Mouse (Mus musculus): Measurements from ENCODE around the gene Pcsk6. TPM values are rescaled to one million over a fixed set of nuclear protein-coding genes. Genes with fewer than 3 reads are reported as not detected.
"Not testable (repeated sequence)": the region's sequence is repeated elsewhere in the genome, so short reads cannot be mapped to it uniquely, and the experiment has no call there.

The Pcsk6 gene
- polyA plus RNA-seq, 1 experiment from 2014 or later = 0.87 TPM

DNA sequence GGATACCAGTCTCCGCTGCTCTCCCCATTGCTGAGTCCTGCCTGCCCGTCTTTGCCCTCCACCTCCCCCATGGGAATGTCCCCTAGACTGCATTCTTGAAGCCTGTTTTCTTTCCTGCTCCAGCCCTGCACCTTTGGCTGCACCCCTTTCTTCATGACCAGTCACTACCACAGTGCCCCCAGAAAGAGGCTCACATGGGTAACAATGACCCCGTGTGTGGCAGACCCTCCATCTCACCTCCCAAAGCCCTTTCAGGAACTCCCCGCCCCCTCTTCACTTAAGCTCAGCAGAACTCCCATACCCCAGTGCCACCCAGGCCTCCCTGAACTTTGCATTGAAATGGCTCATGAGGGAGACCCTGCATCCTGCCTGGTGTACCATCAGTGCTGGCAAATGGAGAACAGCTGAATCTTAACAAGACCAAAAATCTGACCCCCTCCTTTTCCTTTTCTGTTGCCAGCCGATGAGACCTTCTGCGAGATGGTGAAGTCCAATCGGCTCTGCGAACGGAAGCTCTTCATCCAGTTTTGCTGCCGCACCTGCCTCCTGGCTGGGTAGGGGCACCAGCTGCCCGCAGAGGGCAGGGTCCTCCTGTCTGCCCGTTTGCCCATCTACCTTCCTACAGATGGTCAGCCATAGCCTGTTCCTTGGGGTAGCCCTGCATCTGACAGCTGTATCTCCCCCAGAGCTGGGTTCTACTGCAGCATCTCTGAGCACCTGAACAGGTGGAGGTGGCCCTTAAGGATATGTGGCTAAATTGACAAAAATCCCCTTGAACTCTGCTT is 187.1 kb downstream of the Pcsk6 start:
- no peaks in the 10 kb centered on the region for H3K4me1 ChIP-seq
- H3K9me3 ChIP-seq (replicated peaks) = no peaks in the 10 kb centered on the region
- peaks cover 34% of the 10 kb centered on the region for H3K27me3 ChIP-seq (replicated peaks)
- no peak overlapping the region for H3K4me3 ChIP-seq
- WGBS (ENCODE audit: insufficient replicate concordance) = 66% methylated on average over 12 of the region's 12 CpGs
- H3K36me3 ChIP-seq = no peaks in the 10 kb centered on the region
- H3K27ac ChIP-seq = no peak overlapping the region
- H3K9ac ChIP-seq = no peak overlapping the region
- no peak overlapping the region for H3K4me2 ChIP-seq
- ATAC-seq = no peak

DNA sequence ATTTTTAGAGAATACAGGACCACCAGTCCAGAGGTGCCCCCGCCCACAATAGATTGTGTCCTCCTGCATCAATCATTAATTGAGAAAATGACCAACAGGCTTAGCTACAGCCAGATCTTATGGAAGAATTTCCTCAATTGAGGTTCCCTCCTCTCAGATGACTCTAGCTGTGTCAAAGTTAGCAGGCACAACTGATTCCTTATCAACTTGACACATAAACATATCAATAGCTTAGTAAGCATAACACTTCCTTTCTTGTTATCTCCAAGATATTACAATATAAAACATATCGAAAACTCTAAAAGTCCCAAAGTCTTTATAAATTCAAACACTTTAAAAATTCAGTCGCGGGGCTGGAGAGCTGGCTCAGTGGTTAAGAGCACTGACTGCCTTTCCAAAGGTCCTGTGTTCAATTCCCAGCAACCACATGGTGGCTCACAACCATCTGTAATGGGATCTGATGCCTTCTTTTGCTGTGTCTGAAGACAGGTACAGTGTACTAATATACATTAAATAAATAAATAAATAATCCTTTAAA is 192.5 kb downstream of the Pcsk6 start:
- Histone ChIP-seq H3K4me2 (no peak overlapping the region), H3K36me3 (no peaks in the 10 kb centered on the region), H3K27ac (no peak overlapping the region), H3K4me1 (no peaks in the 10 kb centered on the region), H3K9me3 (replicated peaks) (no peaks in the 10 kb centered on the region), H3K27me3 (replicated peaks) (peaks cover 13% of the 10 kb centered on the region; the same call in 1 of the 2 replicates), H3K4me3 (no peak overlapping the region), H3K9ac (no peak overlapping the region)
- WGBS (ENCODE audit: insufficient replicate concordance) = 57% methylated on average over 4 of the region's 4 CpGs
- no peak for ATAC-seq

- not testable (repeated sequence) for H3K36me3 ChIP-seq; H3K4me3 ChIP-seq; H3K4me2 ChIP-seq; ATAC-seq; H3K9me3 ChIP-seq (replicated peaks); H3K9ac ChIP-seq; H3K27ac ChIP-seq; H3K4me1 ChIP-seq; H3K27me3 ChIP-seq (replicated peaks)
- WGBS (ENCODE audit: insufficient replicate concordance) = 8% methylated on average over 2 of the region's 2 CpGs
These were observed 193.8 kb downstream of the Pcsk6 start for GRCm38 (mm10) chr7:66055356-66055755.

GRCm38 (mm10) chr7:66058703-66059102 is 197.2 kb downstream of the Pcsk6 start, which contains the start of gene Snrpa1:
TSS of gene Snrpa1 (plus strand) at chr7:66059003.
- Histone ChIP-seq H3K27me3 (replicated peaks) (peaks cover 8% of the 10 kb centered on the region; the same call in 1 of the 2 replicates), H3K4me2 (peak within 1 kb of the TSS; percentile 84), H3K4me3 (peak within 1 kb of the TSS; percentile 95), H3K36me3 (peaks cover 20% of the 10 kb centered on the region), H3K9me3 (replicated peaks) (no peaks in the 10 kb centered on the region), H3K4me1 (peaks cover 26% of the 10 kb centered on the region), H3K9ac (peak within 1 kb of the TSS; percentile 91), H3K27ac (peak within 1 kb of the TSS; percentile 83)
- WGBS (ENCODE audit: insufficient replicate concordance) = 70% methylated on average over 1 of the region's 1 CpGs
- ATAC-seq = no peak

DNA sequence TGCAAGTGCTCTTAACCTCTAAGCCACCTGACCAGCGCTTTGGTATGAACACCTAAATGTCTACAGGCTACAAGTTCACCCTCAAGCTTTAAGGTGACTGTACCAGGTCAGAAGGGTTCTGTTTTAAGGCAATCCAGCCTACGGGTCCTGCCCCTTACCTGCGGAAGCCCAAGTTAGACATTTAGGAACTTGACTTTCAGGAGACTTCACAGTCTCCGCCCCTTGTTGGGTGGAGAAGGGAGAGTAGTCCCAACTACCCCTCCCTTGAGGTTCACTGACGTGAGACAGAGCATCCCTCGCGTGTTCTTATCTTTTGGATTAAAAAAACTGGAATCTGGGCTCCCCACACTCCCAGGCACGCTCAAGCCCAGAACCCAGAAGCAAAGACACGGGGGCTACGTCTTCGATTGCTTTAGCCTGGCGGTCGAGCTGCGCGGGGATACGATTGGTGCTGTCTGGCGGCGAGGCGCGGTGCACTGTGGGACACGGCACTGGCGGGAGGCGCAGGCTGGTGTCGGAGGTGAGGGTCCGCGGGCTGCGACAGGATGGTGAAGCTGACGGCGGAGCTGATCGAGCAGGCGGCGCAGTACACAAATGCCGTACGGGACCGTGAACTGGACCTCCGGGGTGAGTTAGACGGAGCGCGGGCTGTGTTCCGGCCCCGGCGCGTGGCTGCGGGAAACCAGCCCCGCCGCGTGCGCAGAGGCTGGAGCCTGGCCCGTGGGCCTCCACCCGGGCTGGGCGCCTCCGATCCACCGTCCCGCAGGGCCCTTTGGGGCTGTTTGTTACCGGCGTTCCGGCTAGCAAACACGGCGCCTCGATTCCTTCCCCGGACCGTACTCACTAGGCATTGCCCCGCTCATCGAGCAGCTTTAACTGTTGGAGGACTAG is 198.8 kb downstream of the Pcsk6 start:
- Histone ChIP-seq H3K36me3 (peaks cover 35% of the 10 kb centered on the region), H3K9ac (peak overlapping the region; percentile 91), H3K4me1 (peaks cover 26% of the 10 kb centered on the region), H3K27ac (peak overlapping the region; percentile 83), H3K4me3 (peak overlapping the region; percentile 95), H3K27me3 (replicated peaks) (peaks cover 8% of the 10 kb centered on the region; the same call in 1 of the 2 replicates), H3K4me2 (peak overlapping the region; percentile 84), H3K9me3 (replicated peaks) (no peaks in the 10 kb centered on the region)
- 2% methylated on average over 63 of the region's 64 CpGs for WGBS (ENCODE audit: insufficient replicate concordance)
- ATAC-seq = peak; percentile 91

DNA sequence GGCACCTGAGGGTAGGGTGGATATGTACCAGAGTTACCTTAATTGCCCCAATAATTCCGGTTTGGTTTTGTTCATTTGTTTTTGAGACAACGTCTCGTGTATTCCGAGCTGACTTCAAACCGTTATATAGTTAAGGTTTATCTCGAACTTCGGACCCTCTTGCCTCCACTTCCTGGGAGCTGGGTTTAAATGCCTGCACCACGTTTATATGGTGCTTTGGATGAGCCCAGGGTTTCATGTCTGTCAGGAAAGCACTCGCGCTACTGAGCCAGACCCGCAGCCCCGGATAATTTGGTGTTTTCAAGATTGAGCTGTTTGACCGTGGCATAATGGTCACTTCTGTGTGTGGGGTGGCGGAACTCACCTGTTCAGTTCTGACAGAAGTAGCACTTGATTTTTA is 199.5 kb downstream of the Pcsk6 start:
- WGBS (ENCODE audit: insufficient replicate concordance) = 1% methylated on average over 14 of the region's 14 CpGs
- H3K27me3 ChIP-seq (replicated peaks) = peaks cover 8% of the 10 kb centered on the region; the same call in 1 of the 2 replicates
- ATAC-seq = no peak
- peak overlapping the region; percentile 91 for H3K9ac ChIP-seq
- H3K4me3 ChIP-seq = peak overlapping the region; percentile 95
- peaks cover 41% of the 10 kb centered on the region for H3K36me3 ChIP-seq
- peak overlapping the region; percentile 83; the same call in 1 of the 2 replicates for H3K27ac ChIP-seq
- no peaks in the 10 kb centered on the region for H3K9me3 ChIP-seq (replicated peaks)
- peak overlapping the region; percentile 84 for H3K4me2 ChIP-seq
- peaks cover 30% of the 10 kb centered on the region for H3K4me1 ChIP-seq

DNA sequence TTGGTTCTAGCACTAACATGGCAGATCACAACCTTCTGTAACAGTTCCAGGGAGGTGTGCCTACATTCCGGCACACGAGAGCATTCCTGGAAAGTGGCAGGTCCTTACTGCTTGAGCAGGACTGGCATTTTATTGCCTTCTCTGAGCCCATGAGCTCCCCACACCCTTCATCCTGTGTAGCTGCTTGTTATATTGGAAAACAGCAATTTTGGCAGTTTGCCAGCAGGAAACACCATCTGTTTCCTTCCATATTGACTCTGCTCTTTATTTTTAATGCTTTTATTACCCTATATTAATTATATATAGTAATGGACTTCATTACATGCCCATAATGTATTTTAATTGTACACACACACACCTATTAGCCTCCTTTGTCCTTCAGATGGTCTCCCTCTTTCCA is 214.9 kb downstream of the Pcsk6 start:
- no peak for ATAC-seq
- peaks cover 66% of the 10 kb centered on the region for H3K36me3 ChIP-seq
- H3K27me3 ChIP-seq (replicated peaks) = no peaks in the 10 kb centered on the region
- no peak overlapping the region for H3K9ac ChIP-seq
- H3K4me3 ChIP-seq = no peak overlapping the region
- no peak overlapping the region for H3K27ac ChIP-seq
- no peaks in the 10 kb centered on the region for H3K9me3 ChIP-seq (replicated peaks)
- H3K4me2 ChIP-seq = no peak overlapping the region
- peaks cover 25% of the 10 kb centered on the region for H3K4me1 ChIP-seq
- 86% methylated on average over 2 of the region's 2 CpGs for WGBS (ENCODE audit: insufficient replicate concordance)

- WGBS (ENCODE audit: insufficient replicate concordance) = under 1% methylated on average over 65 of the region's 65 CpGs
- H3K4me1 ChIP-seq = peaks cover 29% of the 10 kb centered on the region
- peak within 1 kb of the TSS; percentile 81 for H3K27ac ChIP-seq
These were observed 218.1 kb downstream of the Pcsk6 start, which contains the start of gene Selenos for GRCm38 (mm10) chr7:66079364-66080230. TSS of gene Selenos (plus strand) at chr7:66079649.

DNA sequence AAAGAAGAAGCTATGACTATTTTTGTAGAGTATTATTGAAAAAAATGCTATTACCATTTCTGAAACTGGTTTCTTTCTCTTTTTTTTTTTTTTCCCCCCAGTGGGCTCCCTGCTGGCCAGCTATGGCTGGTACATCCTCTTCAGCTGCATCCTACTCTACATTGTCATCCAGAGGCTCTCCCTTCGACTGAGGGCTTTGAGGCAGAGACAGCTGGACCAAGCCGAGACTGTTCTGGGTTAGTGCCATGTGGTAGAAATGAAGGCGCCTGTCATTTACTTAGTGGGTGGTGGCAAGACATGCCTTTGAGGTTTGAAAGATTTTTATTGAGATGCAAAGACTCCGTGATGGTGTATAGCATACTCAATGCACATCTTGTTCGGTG is 218.7 kb downstream of the Pcsk6 start:
- Histone ChIP-seq H3K4me3 (peak overlapping the region; percentile 82), H3K27ac (0 out of 2 replicates have a peak overlapping the region, but pooled peaks have one; percentile 81), H3K4me1 (peaks cover 29% of the 10 kb centered on the region), H3K4me2 (peak overlapping the region; percentile 97), H3K36me3 (peaks cover 64% of the 10 kb centered on the region), H3K27me3 (replicated peaks) (no peaks in the 10 kb centered on the region), H3K9me3 (replicated peaks) (no peaks in the 10 kb centered on the region), H3K9ac (peak overlapping the region; percentile 77)
- ATAC-seq = no peak
- 37% methylated on average over 5 of the region's 5 CpGs for WGBS (ENCODE audit: insufficient replicate concordance)

More at GRCm38 (mm10) chr7:66079364-66080230, 218.1 kb downstream of the Pcsk6 start, which contains the start of gene Selenos:
- ATAC-seq = peak; percentile 100
- Histone ChIP-seq H3K4me3 (peak within 1 kb of the TSS; percentile 82), H3K9me3 (replicated peaks) (no peaks in the 10 kb centered on the region), H3K4me2 (peak within 1 kb of the TSS; percentile 97), H3K9ac (peak within 1 kb of the TSS; percentile 77), H3K36me3 (peaks cover 65% of the 10 kb centered on the region), H3K27me3 (replicated peaks) (no peaks in the 10 kb centered on the region)

DNA sequence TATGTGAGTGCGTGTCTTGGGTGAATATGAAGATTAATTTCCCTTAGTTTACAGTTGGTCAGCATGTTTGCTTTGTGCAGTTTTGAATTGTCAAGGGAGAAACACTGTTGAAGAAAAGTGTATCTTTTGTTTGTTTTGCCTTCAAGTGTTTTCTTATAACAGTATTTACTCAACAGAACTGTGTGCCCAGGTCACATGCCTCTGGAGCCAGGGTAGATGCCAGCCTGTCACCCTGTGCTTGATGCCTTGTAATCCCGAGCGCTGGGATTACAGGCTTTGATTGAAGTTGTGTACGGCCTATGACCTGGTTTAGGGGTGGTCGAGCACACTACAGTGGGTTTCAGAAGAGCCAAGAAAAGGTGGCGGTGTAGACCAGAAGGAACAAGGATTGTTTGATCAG is 222.2 kb downstream of the Pcsk6 start:
- H3K9ac ChIP-seq = no peak overlapping the region
- H3K27me3 ChIP-seq (replicated peaks) = no peaks in the 10 kb centered on the region
- ATAC-seq = no peak
- no peak overlapping the region for H3K27ac ChIP-seq
- H3K4me1 ChIP-seq = peaks cover 27% of the 10 kb centered on the region
- WGBS (ENCODE audit: insufficient replicate concordance) = 87% methylated on average over 6 of the region's 6 CpGs
- no peak overlapping the region for H3K4me3 ChIP-seq
- no peak overlapping the region for H3K4me2 ChIP-seq
- H3K36me3 ChIP-seq = peaks cover 76% of the 10 kb centered on the region
- H3K9me3 ChIP-seq (replicated peaks) = no peaks in the 10 kb centered on the region

DNA sequence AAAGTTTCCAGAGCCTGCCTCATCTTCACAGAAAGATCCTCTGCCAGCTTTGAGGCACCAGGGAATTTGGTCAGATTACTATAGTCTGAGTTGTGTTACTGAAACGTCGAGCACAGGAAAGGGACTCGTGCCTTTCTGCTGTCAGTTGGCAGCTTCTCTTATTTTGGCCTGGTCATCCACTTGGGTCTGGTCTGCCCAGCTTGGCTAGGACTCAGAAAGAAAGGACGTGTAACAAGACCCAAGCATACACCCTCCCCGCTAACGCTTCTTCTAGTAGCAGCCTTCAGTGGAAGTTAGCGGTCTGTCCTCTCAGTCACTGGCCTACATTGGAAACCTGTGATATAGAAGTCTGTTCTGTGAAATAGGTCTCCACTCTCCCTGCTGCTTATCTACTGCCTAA is 223.0 kb downstream of the Pcsk6 start:
- Histone ChIP-seq H3K4me2 (no peak overlapping the region), H3K9ac (no peak overlapping the region), H3K4me1 (peaks cover 23% of the 10 kb centered on the region), H3K4me3 (no peak overlapping the region), H3K9me3 (replicated peaks) (no peaks in the 10 kb centered on the region), H3K27me3 (replicated peaks) (no peaks in the 10 kb centered on the region), H3K36me3 (peaks cover 83% of the 10 kb centered on the region), H3K27ac (no peak overlapping the region)
- 70% methylated on average over 7 of the region's 7 CpGs for WGBS (ENCODE audit: insufficient replicate concordance)
- no peak for ATAC-seq
